Mouse (Mus musculus) heart, adult 2 months (tissue): ENCODE measurements at regions not wholly inside any gene's neighbourhood (a gene's known extent, or its start where the extent isn't known, plus 50 kb on each side); places are given as distances from the start of the nearest gene placed in this dataset.

ENCODE experiments used
- CTCF ChIP-seq: fragments of 200-600 bp; IDR thresholded peaks from 2 replicates; pipeline ENCODE4 v1.8.1; 2022; ENCODE audit warnings: antibody characterized with exemption, mild to moderate bottlenecking, moderate library complexity
- POLR2A ChIP-seq: fragments of 200-500 bp; IDR thresholded peaks from 2 replicates; pipeline ENCODE4 v1.6.1; 2011; ENCODE audit warnings: mild to moderate bottlenecking, low read depth, low read length, control low read depth; ENCODE audit not compliant: insufficient read depth

GRCm38 (mm10) chr6:7463896-7464295 is 90.8 kb upstream of the Tac1 start:
- TF ChIP-seq POLR2A (no peak), CTCF (no peak)
